Mouse (Mus musculus): ENCODE data around the gene Vmn1r87. TPM values are rescaled to one million over a fixed set of nuclear protein-coding genes. Genes with fewer than 3 reads are reported as not detected.
A peak's percentile ranks its signal among the peaks of the same experiment; 100 is the strongest.
"Not testable (repeated sequence)": the region's sequence is repeated elsewhere in the genome, so short reads cannot be mapped to it uniquely, and the experiment has no call there.

The Vmn1r87 gene
- not detected in 2 replicates for polyA plus RNA-seq (2014; fragmentation: Nextera tagmentation; extraction: Ambion mirVana)

GRCm38 (mm10) chr7:13140057-13140456 is at the start of gene Vmn1r87:
Gene Vmn1r87 (minus strand): TSS chr7:13140157.
- no peak for ATAC-seq (replicated peaks; ENCODE audit: low FRiP score)
- Histone ChIP-seq H3K4me3 (ENCODE audit: low read depth, low read length) (no peak within 1 kb of the TSS), H3K9ac (ENCODE audit: low read depth, low read length) (no peak within 1 kb of the TSS), H3K9me3 (ENCODE audit: control insufficient read depth, low read length) (no peaks in the 10 kb centered on the region), H3K4me2 (no peak within 1 kb of the TSS), H3K4me1 (replicated peaks; ENCODE audit: control insufficient read depth, insufficient read depth, low read length) (no peaks in the 10 kb centered on the region), H3K36me3 (ENCODE audit: control insufficient read depth, insufficient read depth, low read length) (no peaks in the 10 kb centered on the region), H3K27ac (ENCODE audit: low read depth, low read length) (no peak within 1 kb of the TSS), H3K27me3 (replicated peaks; ENCODE audit: control insufficient read depth, insufficient read depth, low read length) (no peaks in the 10 kb centered on the region)
- no peak for DNase-seq (ENCODE audit: low spot score)
- 68% methylated on average over 1 of the region's 1 CpGs for WGBS

GRCm38 (mm10) chr7:13159268-13159667 is 19.3 kb upstream of the Vmn1r87 start, which contains the start of gene Vmn1r88:
Gene Vmn1r88 (plus strand): TSS chr7:13159568.
- no peaks in the 10 kb centered on the region for H3K27me3 ChIP-seq (replicated peaks; ENCODE audit: control insufficient read depth, insufficient read depth, low read length)
- ATAC-seq (replicated peaks; ENCODE audit: low FRiP score) = no peak
- no peak for DNase-seq (ENCODE audit: low spot score)
- no peak within 1 kb of the TSS for H3K9ac ChIP-seq (ENCODE audit: low read depth, low read length)
- no peak within 1 kb of the TSS for H3K27ac ChIP-seq (ENCODE audit: low read depth, low read length)
- H3K9me3 ChIP-seq (ENCODE audit: control insufficient read depth, low read length) = no peaks in the 10 kb centered on the region
- H3K4me1 ChIP-seq (replicated peaks; ENCODE audit: control insufficient read depth, insufficient read depth, low read length) = no peaks in the 10 kb centered on the region
- H3K4me3 ChIP-seq (ENCODE audit: low read depth, low read length) = no peak within 1 kb of the TSS
- H3K4me2 ChIP-seq = no peak within 1 kb of the TSS
- H3K36me3 ChIP-seq (ENCODE audit: control insufficient read depth, insufficient read depth, low read length) = no peaks in the 10 kb centered on the region

GRCm38 (mm10) chr7:13137340-13137739 is 2.6 kb downstream of the Vmn1r87 start:
- Histone ChIP-seq H3K36me3 (ENCODE audit: control insufficient read depth, insufficient read depth, low read length) (no peaks in the 10 kb centered on the region), H3K9ac (ENCODE audit: low read depth, low read length) (no peak overlapping the region), H3K27me3 (replicated peaks; ENCODE audit: control insufficient read depth, insufficient read depth, low read length) (no peaks in the 10 kb centered on the region), H3K27ac (ENCODE audit: low read depth, low read length) (no peak overlapping the region), H3K4me3 (ENCODE audit: low read depth, low read length) (no peak overlapping the region), H3K9me3 (ENCODE audit: control insufficient read depth, low read length) (no peaks in the 10 kb centered on the region), H3K4me1 (replicated peaks; ENCODE audit: control insufficient read depth, insufficient read depth, low read length) (no peaks in the 10 kb centered on the region), H3K4me2 (no peak overlapping the region)
- DNase-seq (ENCODE audit: low spot score) (no peak), ATAC-seq (replicated peaks; ENCODE audit: low FRiP score) (no peak)

- no peaks in the 10 kb centered on the region for H3K9me3 ChIP-seq (ENCODE audit: control insufficient read depth, low read length)
- ATAC-seq (replicated peaks; ENCODE audit: low FRiP score) (no peak), DNase-seq (ENCODE audit: low spot score) (no peak)
- H3K27me3 ChIP-seq (replicated peaks; ENCODE audit: control insufficient read depth, insufficient read depth, low read length) = no peaks in the 10 kb centered on the region
- H3K4me2 ChIP-seq = no peak overlapping the region
- H3K27ac ChIP-seq (ENCODE audit: low read depth, low read length) = no peak overlapping the region
- 76% methylated on average over 2 of the region's 2 CpGs for WGBS
- no peak overlapping the region for H3K9ac ChIP-seq (ENCODE audit: low read depth, low read length)
- H3K4me3 ChIP-seq (ENCODE audit: low read depth, low read length) = no peak overlapping the region
- H3K36me3 ChIP-seq (ENCODE audit: control insufficient read depth, insufficient read depth, low read length) = no peaks in the 10 kb centered on the region
- no peaks in the 10 kb centered on the region for H3K4me1 ChIP-seq (replicated peaks; ENCODE audit: control insufficient read depth, insufficient read depth, low read length)
These were observed 8.1 kb downstream of the Vmn1r87 start for GRCm38 (mm10) chr7:13131856-13132255.

GRCm38 (mm10) chr7:13123554-13124153 is 16.3 kb downstream of the Vmn1r87 start:
- not testable (repeated sequence) for H3K9me3 ChIP-seq (ENCODE audit: control insufficient read depth, low read length); DNase-seq (ENCODE audit: low spot score); H3K4me1 ChIP-seq (replicated peaks; ENCODE audit: control insufficient read depth, insufficient read depth, low read length); H3K27ac ChIP-seq (ENCODE audit: low read depth, low read length); H3K36me3 ChIP-seq (ENCODE audit: control insufficient read depth, insufficient read depth, low read length); H3K9ac ChIP-seq (ENCODE audit: low read depth, low read length); H3K27me3 ChIP-seq (replicated peaks; ENCODE audit: control insufficient read depth, insufficient read depth, low read length)
- H3K4me3 ChIP-seq (ENCODE audit: low read depth, low read length) = peak overlapping the region; percentile 26; the same call in 1 of the 2 replicates
- peak overlapping the region; percentile 44 for H3K4me2 ChIP-seq
- ATAC-seq (replicated peaks; ENCODE audit: low FRiP score) = peak; percentile 90
- WGBS = 2% methylated on average over 17 of the region's 34 CpGs

- no peak within 1 kb of the TSS for H3K9ac ChIP-seq (ENCODE audit: low read depth, low read length)
- no peaks in the 10 kb centered on the region for H3K27me3 ChIP-seq (replicated peaks; ENCODE audit: control insufficient read depth, insufficient read depth, low read length)
- no peaks in the 10 kb centered on the region for H3K36me3 ChIP-seq (ENCODE audit: control insufficient read depth, insufficient read depth, low read length)
- no peaks in the 10 kb centered on the region for H3K9me3 ChIP-seq (ENCODE audit: control insufficient read depth, low read length)
- no peak for ATAC-seq (replicated peaks; ENCODE audit: low FRiP score)
- no peak for DNase-seq (ENCODE audit: low spot score)
- no peak within 1 kb of the TSS for H3K4me2 ChIP-seq
- H3K4me3 ChIP-seq (ENCODE audit: low read depth, low read length) = no peak within 1 kb of the TSS
- no peaks in the 10 kb centered on the region for H3K4me1 ChIP-seq (replicated peaks; ENCODE audit: control insufficient read depth, insufficient read depth, low read length)
- H3K27ac ChIP-seq (ENCODE audit: low read depth, low read length) = no peak within 1 kb of the TSS
These were observed 20.1 kb downstream of the Vmn1r87 start, which contains the start of gene Vmn1r86 for GRCm38 (mm10) chr7:13119817-13120216. Gene Vmn1r86 (minus strand): TSS chr7:13119917.

- DNase-seq (ENCODE audit: low spot score) (no peak), ATAC-seq (replicated peaks; ENCODE audit: low FRiP score) (no peak)
- Histone ChIP-seq H3K9me3 (ENCODE audit: control insufficient read depth, low read length) (no peaks in the 10 kb centered on the region), H3K4me2 (no peak within 1 kb of the TSS), H3K36me3 (ENCODE audit: control insufficient read depth, insufficient read depth, low read length) (no peaks in the 10 kb centered on the region), H3K4me1 (replicated peaks; ENCODE audit: control insufficient read depth, insufficient read depth, low read length) (no peaks in the 10 kb centered on the region), H3K4me3 (ENCODE audit: low read depth, low read length) (no peak within 1 kb of the TSS), H3K27ac (ENCODE audit: low read depth, low read length) (no peak within 1 kb of the TSS), H3K9ac (ENCODE audit: low read depth, low read length) (no peak within 1 kb of the TSS), H3K27me3 (replicated peaks; ENCODE audit: control insufficient read depth, insufficient read depth, low read length) (no peaks in the 10 kb centered on the region)
- 53% methylated on average over 3 of the region's 3 CpGs for WGBS
These were observed 44.9 kb downstream of the Vmn1r87 start, which contains the start of gene Vmn1r85 for GRCm38 (mm10) chr7:13095073-13095472. Gene Vmn1r85 (minus strand): TSS chr7:13095173.

Other genes with a start within 250 kb of the Vmn1r87 start
- gene Zscan22, start 242.3 kb downstream of the Vmn1r87 start, polyA plus RNA-seq (2014; fragmentation: Nextera tagmentation; extraction: Ambion mirVana) = 14.4 and 16.4 TPM in 2 replicates
- 1,276 and 1,341 TPM in 2 replicates for gene Rps5, start 217.9 kb downstream of the Vmn1r87 start, polyA plus RNA-seq (2014; fragmentation: Nextera tagmentation; extraction: Ambion mirVana)
- 0.38 and 0.81 TPM in 2 replicates for gene Rnf225, start 212.7 kb downstream of the Vmn1r87 start, polyA plus RNA-seq (2014; fragmentation: Nextera tagmentation; extraction: Ambion mirVana)
- gene Zfp324, start 174.3 kb downstream of the Vmn1r87 start, polyA plus RNA-seq (2014; fragmentation: Nextera tagmentation; extraction: Ambion mirVana) = 6.6 and 7.7 TPM in 2 replicates
- 6.9 and 7.0 TPM in 2 replicates for gene Zfp446, start 162.3 kb downstream of the Vmn1r87 start, polyA plus RNA-seq (2014; fragmentation: Nextera tagmentation; extraction: Ambion mirVana)
- 0.52 and 1.1 TPM in 2 replicates for gene Slc27a5, start 142.0 kb downstream of the Vmn1r87 start, polyA plus RNA-seq (2014; fragmentation: Nextera tagmentation; extraction: Ambion mirVana)
- 339 and 346 TPM in 2 replicates for gene Trim28, start 141.0 kb downstream of the Vmn1r87 start, polyA plus RNA-seq (2014; fragmentation: Nextera tagmentation; extraction: Ambion mirVana)
- gene Zbtb45, start 130.1 kb downstream of the Vmn1r87 start, polyA plus RNA-seq (2014; fragmentation: Nextera tagmentation; extraction: Ambion mirVana) = 27.5 and 27.9 TPM in 2 replicates
- 134 and 142 TPM in 2 replicates for gene Chmp2a, start 105.3 kb downstream of the Vmn1r87 start, polyA plus RNA-seq (2014; fragmentation: Nextera tagmentation; extraction: Ambion mirVana)
- 178 and 183 TPM in 2 replicates for gene Ube2m, start 101.9 kb downstream of the Vmn1r87 start, polyA plus RNA-seq (2014; fragmentation: Nextera tagmentation; extraction: Ambion mirVana)
- gene Mzf1, start 85.4 kb downstream of the Vmn1r87 start, polyA plus RNA-seq (2014; fragmentation: Nextera tagmentation; extraction: Ambion mirVana) = 1.6 and 1.9 TPM in 2 replicates
- gene Vmn1r85, start 45.0 kb downstream of the Vmn1r87 start, polyA plus RNA-seq (2014; fragmentation: Nextera tagmentation; extraction: Ambion mirVana) = not detected in 2 replicates
- not detected in 2 replicates for gene Vmn1r86, start 20.2 kb downstream of the Vmn1r87 start, polyA plus RNA-seq (2014; fragmentation: Nextera tagmentation; extraction: Ambion mirVana)
- 0.03 TPM in 1 of 2 replicates, not detected in the other for gene Vmn1r88, start 19.4 kb upstream of the Vmn1r87 start, polyA plus RNA-seq (2014; fragmentation: Nextera tagmentation; extraction: Ambion mirVana)
- gene Vmn1r89, start 72.9 kb upstream of the Vmn1r87 start, polyA plus RNA-seq (2014; fragmentation: Nextera tagmentation; extraction: Ambion mirVana) = not detected in 2 replicates
- gene Lig1, start 137.1 kb upstream of the Vmn1r87 start, polyA plus RNA-seq (2014; fragmentation: Nextera tagmentation; extraction: Ambion mirVana) = 171 and 177 TPM in 2 replicates
- 2.9 and 4.0 TPM in 2 replicates for gene Zswim9, start 138.6 kb upstream of the Vmn1r87 start, polyA plus RNA-seq (2014; fragmentation: Nextera tagmentation; extraction: Ambion mirVana)
- 1.3 and 2.1 TPM in 2 replicates for gene Pla2g4c, start 184.5 kb upstream of the Vmn1r87 start, polyA plus RNA-seq (2014; fragmentation: Nextera tagmentation; extraction: Ambion mirVana)

Measured in liver, embryonic 11.5 days (tissue).